In genomic region chr9:34485759-34486431, GRCm38 (mm10) we compare ENCODE assay signal across 9 mouse cellular contexts. TPM values are rescaled to one million over a fixed set of nuclear protein-coding genes. Genes with fewer than 3 reads are reported as not detected.
DNase-seq lines count a peak whose midpoint lies in the region; ATAC-seq and TF ChIP-seq lines count a peak whose summit lies in the region.
"Had no signal": no experiment of that assay in that cellular context is flagged by ENCODE, and none has a peak within 500 bp of the region (broad histone marks: within the 10 kb centered on the region; RNA-seq: fewer than 3 reads in every experiment).

Gene Kirrel3, plus strand, starts transcription at chr9:34485894.

- H3K36me3 ChIP-seq in intestine, embryonic 15.5 days = no peaks in the 10 kb centered on the region

- WGBS in intestine, embryonic 15.5 days = under 1% methylated on average over 35 of the region's 35 CpGs

- intact Hi-C loops in gastrocnemius, postnatal 14 days (cut with DNase I; ENCODE audit: low total_unique reads) = no loop called here

- peaks cover 29% of the 10 kb centered on the region for H3K27me3 ChIP-seq in intestine, embryonic 15.5 days (replicated peaks)

- H3K27ac ChIP-seq in cortical plate, adult 2 months (ENCODE audit: insufficient read depth, low read length) = peak within 1 kb of the TSS; percentile 48
- H3K27ac ChIP-seq in intestine, embryonic 15.5 days = no peak within 1 kb of the TSS

- peak within 1 kb of the TSS; percentile 51 for H3K9ac ChIP-seq in intestine, embryonic 15.5 days

- ATAC-seq in intestine, embryonic 15.5 days = peak; percentile 84
- ATAC-seq in megakaryocyte progenitor cell, adult 5-6 weeks (replicated peaks; ENCODE audit: poor library complexity) = 0 out of 2 replicates have a peak, but pooled peaks have one; percentile 27
- no peak for ATAC-seq in monocyte, adult 5-6 weeks (replicated peaks; ENCODE audit: insufficient number of reproducible peaks, low FRiP score, low TSS enrichment, poor library complexity, severe bottlenecking)

- peak; percentile 31 for DNase-seq in adrenal gland, adult 8-10 months
- DNase-seq in gastrocnemius, postnatal 14 days = peak; percentile 44
- peak; percentile 26 to 82 for DNase-seq in left cerebral cortex, adult 9 months (ENCODE audit: low spot score in 2 of 2)
- peak; percentile 86 for DNase-seq in right cerebral cortex, postnatal 25 days

- TF ChIP-seq CTCF in cortical plate, adult 2 months (IDR thresholded peaks at IDR 0.05; ENCODE audit: extremely low read depth, insufficient read depth, low read length) = peak; percentile 61

- H3K4me1 ChIP-seq in cortical plate, adult 2 months (ENCODE audit: control insufficient read depth, insufficient read depth, low read length) = peaks cover 5% of the 10 kb centered on the region; the same call in 1 of the 2 replicates
- H3K4me1 ChIP-seq in intestine, embryonic 15.5 days (replicated peaks) = peaks cover 11% of the 10 kb centered on the region; the same call in 1 of the 2 replicates

- peak within 1 kb of the TSS; percentile 54 for H3K4me3 ChIP-seq in cortical plate, adult 2 months (ENCODE audit: insufficient read depth, low read length)
- H3K4me3 ChIP-seq in intestine, embryonic 15.5 days (replicated peaks) = peak within 1 kb of the TSS; percentile 49
- H3K4me3 ChIP-seq: erythroblast, embryonic 14.5 days had no signal

- TF ChIP-seq POLR2A in cortical plate, adult 2 months (IDR thresholded peaks at IDR 0.05; ENCODE audit: extremely low read depth, insufficient read depth, low read length) = 0 out of 2 replicates have a peak, but pooled peaks have one; percentile 38

- H3K9me3 ChIP-seq in intestine, embryonic 15.5 days = no peaks in the 10 kb centered on the region

- peak within 1 kb of the TSS; percentile 95 for H3K4me2 ChIP-seq in intestine, embryonic 15.5 days (replicated peaks)

RNA-seq across cellular contexts. Expression of gene Kirrel3, which starts in this region (rescaled TPM):
- total RNA-seq in adrenal gland, adult 8-10 months (2022) = 1 to 10 TPM in 2 of 4 experiments, under 1 TPM in 2; 0.41 to 1.6 (median 0.80) TPM
- 20.1 and 23.1 TPM in 2 replicates for polyA plus RNA-seq in cortical plate, adult 2 months (2012; rRNA removed)
- total RNA-seq in gastrocnemius, postnatal 14 days (2021) = 1 to 10 TPM in 1 of 2 experiments, under 1 TPM in 1; 0.88 to 1.1 TPM
- 2.0 and 2.2 TPM in 2 replicates for polyA plus RNA-seq in intestine, embryonic 15.5 days (2015; fragmentation: Nextera tagmentation; extraction: Ambion mirVana)
- not detected in 2 replicates for total RNA-seq in megakaryocyte progenitor cell, adult 5-6 weeks (2015)
- total RNA-seq in megakaryocyte progenitor cell, adult 5-6 weeks (2017) = 0.03 TPM in 1 of 2 replicates, not detected in the other
- not detected in 3 replicates for total RNA-seq in monocyte, adult 5-6 weeks (2017)
- polyA plus RNA-seq: erythroblast, embryonic 14.5 days had no signal

Comparison
In these comparisons a context has a peak if more than half of its experiments do, and no peak if none do; other contexts are left out.
1. Peak in ATAC-seq in megakaryocyte progenitor cell, adult 5-6 weeks; RNA of the gene not detected or under 1 TPM.
2. DNase-seq: peak in every context shown above with its lines; median percentile 86 in right cerebral cortex, postnatal 25 days; 54 in left cerebral cortex, adult 9 months; 44 in gastrocnemius, postnatal 14 days; 31 in adrenal gland, adult 8-10 months.